Mouse (Mus musculus): ENCODE results near the gene Dpp3.

Dpp3 gene

GRCm38 (mm10) chr19:4927904-4928531 is at the start of gene Dpp3:
Dpp3 (minus strand) TSS chr19:4928287.
- peak; percentile 98 for DNase-seq (ENCODE audit: low spot score)

GRCm38 (mm10) chr19:4968236-4968635 is 40.1 kb upstream of the Dpp3 start:
- no peak for DNase-seq (ENCODE audit: low spot score)

DNA sequence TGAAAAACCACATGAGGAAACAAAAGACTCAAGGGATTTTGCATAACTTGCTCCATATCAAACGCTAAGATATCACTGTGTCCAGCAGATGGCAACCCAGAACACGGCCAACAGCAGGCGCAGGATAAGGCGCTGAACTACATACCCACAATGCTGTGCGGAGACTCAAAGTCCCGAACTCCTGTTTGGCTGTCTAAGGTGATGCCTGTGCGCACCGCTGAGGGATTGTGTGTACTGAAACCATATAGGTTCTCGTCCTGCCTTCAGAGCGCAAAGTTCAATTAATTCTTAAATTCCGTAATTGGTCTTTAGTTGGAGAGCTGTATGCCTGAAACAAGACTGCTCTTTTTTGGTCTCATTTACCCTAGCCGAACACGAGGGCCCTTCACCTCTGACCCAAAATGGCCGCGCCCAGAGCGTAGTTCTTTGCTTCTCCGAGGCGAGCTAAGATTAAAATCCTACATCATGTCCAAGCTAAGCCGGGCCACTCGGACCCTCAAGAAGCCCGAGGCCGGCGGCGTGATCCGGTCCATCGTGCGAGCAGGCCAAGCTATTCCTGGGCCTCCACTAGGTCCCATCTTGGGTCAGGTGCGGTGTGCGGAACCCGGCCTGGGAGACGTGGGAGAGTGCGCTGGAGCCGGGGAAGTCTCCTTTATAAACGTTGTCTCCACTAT is 34.0 kb upstream of the Dpp3 start, which contains the start of gene Mrpl11:
Gene Mrpl11, plus strand, starts transcription at position 220 of the 674 bp plus-strand sequence.
- DNase-seq (ENCODE audit: low spot score), result peak; percentile 32

DNA sequence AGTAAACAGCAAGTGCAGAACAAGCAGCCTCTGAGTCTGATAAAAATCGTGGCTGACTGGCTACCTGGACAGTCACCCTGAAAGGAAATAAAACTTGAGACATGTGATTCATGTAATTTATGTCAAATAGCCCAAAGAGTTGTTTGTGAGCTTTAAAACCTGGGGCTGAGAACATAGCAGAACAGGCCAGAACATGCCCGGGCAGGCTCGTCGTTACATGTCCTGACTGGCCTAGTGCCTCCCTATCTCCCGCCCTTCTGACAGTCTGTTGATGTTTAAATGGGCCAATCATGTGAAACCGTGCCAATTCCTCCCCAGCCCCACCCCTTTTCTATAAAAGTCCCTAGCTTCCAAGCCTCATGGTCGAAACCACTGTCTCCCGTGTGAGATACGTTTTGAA is 20.6 kb upstream of the Dpp3 start:
- DNase-seq (ENCODE audit: low spot score), result peak; percentile 60

GRCm38 (mm10) chr19:4945540-4945939 is 17.5 kb upstream of the Dpp3 start:
- DNase-seq (ENCODE audit: low spot score), result no peak

DNA sequence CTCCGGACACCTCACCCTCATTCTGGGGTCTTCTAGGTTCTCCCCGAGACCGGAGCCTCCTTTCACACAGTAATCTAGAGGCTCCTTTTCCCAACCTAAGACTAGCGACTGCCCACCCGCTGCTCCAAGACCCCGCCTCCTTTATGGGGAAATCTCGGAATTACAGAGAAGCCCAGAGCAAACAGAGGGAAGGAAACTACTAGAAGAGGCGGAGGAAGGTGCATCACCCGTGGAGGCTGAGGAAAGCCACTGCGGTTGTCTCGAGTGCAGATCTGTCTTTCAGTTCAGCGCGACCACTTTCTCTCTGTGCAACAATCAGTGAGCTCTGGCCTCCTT is 15.1 kb upstream of the Dpp3 start:
- no peak for DNase-seq (ENCODE audit: low spot score)

DNA sequence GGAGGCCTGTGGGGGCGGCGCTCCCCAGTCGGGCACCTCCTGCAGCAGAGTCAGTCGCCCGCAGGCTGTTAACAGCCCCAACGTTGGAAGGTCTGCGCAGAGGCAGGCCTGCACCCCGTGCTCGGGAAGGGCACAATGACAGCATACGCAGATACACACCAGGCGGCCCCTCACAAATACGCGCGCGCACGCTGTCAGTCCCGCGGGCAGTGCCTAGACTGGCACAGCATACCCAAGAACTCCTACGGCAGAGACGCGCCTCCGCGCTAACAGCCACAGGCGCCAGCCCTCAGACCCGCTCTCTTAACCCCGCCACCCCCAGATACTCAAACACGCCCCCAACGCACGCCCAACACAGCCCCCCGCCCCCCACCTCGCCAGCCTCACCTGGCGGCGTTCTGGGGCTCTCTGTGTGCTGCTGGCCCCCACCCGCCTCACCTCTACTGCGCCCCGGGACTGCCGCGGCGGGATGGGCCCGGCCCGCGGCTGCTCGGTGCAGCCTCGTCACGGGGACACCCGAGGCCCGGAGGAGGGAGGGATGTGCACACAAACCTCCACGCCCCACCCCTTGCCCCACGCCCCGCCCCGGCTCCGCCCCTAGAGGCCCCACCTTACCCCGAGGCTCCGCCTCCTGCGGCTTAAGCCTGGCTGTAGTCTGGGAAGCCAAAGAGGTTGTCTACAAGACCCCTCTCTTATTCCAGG is 14.6 kb upstream of the Dpp3 start, which contains the start of gene Peli3:
Gene Peli3, minus strand, starts transcription at position 577 of the 702 bp plus-strand sequence.
- DNase-seq (ENCODE audit: low spot score), result peak; percentile 45

- no peak for DNase-seq (ENCODE audit: low spot score)
Measured at GRCm38 (mm10) chr19:4937444-4938310, 9.6 kb upstream of the Dpp3 start.

GRCm38 (mm10) chr19:4936896-4937295 is 8.8 kb upstream of the Dpp3 start:
- DNase-seq (ENCODE audit: low spot score), result no peak

- DNase-seq (ENCODE audit: low spot score), result no peak
Measured at GRCm38 (mm10) chr19:4928781-4929180, 694 bp upstream of the Dpp3 start.

- no peak for DNase-seq (ENCODE audit: low spot score)
Measured at GRCm38 (mm10) chr19:4925121-4925860, 2.8 kb downstream of the Dpp3 start.

DNA sequence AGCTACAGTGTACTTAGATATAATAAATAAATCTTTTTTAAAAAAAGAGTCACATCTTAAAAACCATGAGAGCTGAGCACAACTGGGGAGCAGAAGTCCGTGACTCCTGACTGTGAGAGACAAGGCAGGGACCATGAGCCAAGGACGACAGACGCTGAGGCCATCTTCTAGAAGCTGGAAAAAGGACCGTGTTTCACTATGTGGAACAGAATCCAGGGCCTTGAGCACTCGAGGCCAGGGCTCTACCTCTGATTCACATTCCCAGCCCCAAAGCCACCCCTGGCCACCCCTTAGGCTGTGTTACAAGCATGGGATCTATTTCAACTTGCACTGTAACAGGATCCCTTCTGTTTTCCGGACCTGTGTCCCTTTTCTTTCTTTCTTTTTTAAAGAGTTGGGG is 8.4 kb downstream of the Dpp3 start:
- DNase-seq (ENCODE audit: low spot score), result no peak

DNA sequence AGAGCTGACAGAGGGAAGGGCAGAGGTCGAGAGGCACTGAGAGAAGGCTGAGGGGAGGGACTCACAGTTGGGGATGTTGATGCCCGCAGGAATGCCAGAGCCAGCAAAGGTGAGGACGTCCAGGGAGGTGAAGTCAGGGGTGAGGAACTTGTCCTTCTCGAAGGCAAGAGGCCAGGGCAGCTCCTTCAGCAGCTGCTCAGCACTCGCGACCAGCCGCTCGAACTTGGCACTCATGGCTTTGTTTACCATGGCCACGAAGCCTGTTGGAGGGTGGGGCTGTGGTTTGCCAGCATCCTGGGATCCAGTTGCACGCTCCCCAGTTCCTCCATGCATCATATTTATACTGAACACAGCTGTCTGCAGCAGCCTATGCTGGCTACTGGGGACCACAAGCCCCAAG is 11.3 kb downstream of the Dpp3 start:
- DNase-seq (ENCODE audit: low spot score), result no peak

GRCm38 (mm10) chr19:4915924-4916603 is 12.0 kb downstream of the Dpp3 start:
- DNase-seq (ENCODE audit: low spot score), result no peak

GRCm38 (mm10) chr19:4909376-4909775 is 18.7 kb downstream of the Dpp3 start:
- DNase-seq (ENCODE audit: low spot score), result no peak

GRCm38 (mm10) chr19:4908107-4908506 is 20.0 kb downstream of the Dpp3 start:
- DNase-seq (ENCODE audit: low spot score), result no peak

DNA sequence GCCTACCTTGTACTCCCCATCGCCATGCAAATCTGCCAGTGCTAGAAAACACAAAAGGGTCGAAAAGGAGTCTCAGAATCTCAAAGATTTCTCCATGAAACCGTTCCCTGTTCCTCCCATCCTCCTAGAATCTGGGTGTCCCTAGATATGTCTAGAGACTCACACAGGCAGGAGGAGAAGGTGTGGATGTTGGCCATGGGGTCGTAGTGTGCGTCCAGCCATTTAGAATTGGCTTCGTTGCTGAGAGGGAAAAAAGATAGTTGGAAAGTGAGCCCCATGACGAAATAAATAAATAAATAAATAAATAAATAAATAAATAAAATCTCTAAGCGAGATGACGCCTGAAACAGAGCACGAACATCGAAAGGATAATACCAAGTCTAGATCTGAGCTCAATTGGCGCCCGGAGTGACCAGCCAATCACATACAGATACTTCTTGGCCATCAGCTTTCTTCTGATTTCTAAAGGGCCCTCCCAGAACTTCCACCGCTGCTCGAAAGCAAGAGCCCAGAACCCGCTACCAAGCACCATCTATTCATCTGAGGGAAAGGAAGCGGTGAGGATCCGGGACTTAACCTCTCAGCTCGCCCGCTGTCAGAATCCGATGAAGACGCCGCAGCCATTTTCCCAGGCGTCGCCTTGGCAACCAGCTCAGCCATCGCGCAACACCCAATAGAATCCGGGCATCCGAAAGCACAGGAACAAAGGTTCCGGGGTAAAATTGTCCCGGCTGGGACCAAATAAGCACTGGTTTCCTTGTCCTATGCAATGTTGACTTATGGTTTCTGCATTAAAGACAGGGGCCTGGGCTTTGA is 21.9 kb downstream of the Dpp3 start, which contains the start of gene Bbs1:
Gene Bbs1, minus strand, starts transcription at position 650 of the 816 bp plus-strand sequence.
- peak; percentile 33 for DNase-seq (ENCODE audit: low spot score)

- DNase-seq (ENCODE audit: low spot score), result no peak
Measured at GRCm38 (mm10) chr19:4899888-4900287, 28.2 kb downstream of the Dpp3 start.

DNA sequence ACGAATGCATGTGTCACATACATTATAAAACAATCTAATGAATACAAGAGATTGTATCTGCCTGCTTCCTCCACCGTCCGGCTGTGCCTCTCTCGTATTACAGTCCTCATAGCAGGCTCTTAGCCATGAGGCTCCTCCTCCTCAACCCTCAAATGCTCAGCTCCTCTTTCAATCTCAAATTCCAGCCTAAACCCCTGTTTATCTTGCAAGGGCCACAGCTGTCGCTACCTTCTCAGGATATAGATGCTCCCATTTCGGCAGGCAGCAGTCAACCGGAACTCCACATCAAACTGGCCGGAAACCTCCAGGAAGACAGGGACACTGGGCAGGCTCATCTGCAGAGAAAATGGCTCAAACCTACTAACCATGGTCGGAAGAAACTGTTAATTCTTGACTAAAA is 29.1 kb downstream of the Dpp3 start:
- DNase-seq (ENCODE audit: low spot score), result no peak

Measured in urinary bladder, postnatal 10 days (tissue).